Mouse (Mus musculus): Measurements from ENCODE around the gene Fat4. TPM values are rescaled to one million over a fixed set of nuclear protein-coding genes. Genes with fewer than 3 reads are reported as not detected.

Gene Fat4
- polyA plus RNA-seq, 1 experiment: 1.0 TPM

DNA sequence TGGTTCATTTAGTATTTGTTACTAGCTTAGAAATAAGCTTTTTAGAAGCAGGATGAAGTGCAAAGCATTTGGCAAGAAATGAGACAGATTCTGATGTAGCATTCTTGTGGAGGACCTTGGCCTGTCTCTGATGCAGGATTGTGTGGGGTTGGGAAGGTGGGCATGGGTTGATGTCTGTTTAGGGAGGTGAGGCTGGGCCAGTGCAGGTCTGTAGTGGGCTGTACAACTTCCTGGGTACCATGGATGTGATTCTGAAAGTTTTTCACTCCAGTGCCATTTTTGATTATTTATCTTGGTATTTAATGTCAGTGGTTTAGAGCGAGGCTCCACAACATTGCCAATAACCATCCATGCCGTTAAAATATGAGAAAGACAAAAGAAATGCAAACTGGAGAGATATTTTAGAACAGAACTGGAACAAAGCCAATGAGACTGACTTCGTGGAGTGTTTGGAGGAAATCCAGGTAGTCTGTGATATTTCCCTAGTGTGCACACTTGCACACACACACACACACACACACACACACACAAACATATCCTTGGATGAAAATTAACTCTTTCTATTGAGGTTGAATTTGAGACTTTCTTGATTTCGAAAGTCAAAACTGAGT, 41.4 kb downstream of the Fat4 start:
- H3K27ac ChIP-seq (ENCODE audit: control insufficient read depth, insufficient read depth, low read depth, low read length): no peak overlapping the region
- no peaks in the 10 kb centered on the region for H3K4me1 ChIP-seq (ENCODE audit: control insufficient read depth, insufficient read depth, low read length)
- H3K36me3 ChIP-seq (ENCODE audit: control insufficient read depth, insufficient read depth, low read length): no peaks in the 10 kb centered on the region
- H3K27me3 ChIP-seq (ENCODE audit: control insufficient read depth, insufficient read depth, low read length): no peaks in the 10 kb centered on the region
- no peak overlapping the region for H3K4me3 ChIP-seq (ENCODE audit: control insufficient read depth, low read depth, low read length)
- no peak for TF ChIP-seq CTCF (IDR thresholded peaks at IDR 0.05; ENCODE audit: control insufficient read depth, insufficient read depth, insufficient replicate concordance, low read depth, low read length)

DNA sequence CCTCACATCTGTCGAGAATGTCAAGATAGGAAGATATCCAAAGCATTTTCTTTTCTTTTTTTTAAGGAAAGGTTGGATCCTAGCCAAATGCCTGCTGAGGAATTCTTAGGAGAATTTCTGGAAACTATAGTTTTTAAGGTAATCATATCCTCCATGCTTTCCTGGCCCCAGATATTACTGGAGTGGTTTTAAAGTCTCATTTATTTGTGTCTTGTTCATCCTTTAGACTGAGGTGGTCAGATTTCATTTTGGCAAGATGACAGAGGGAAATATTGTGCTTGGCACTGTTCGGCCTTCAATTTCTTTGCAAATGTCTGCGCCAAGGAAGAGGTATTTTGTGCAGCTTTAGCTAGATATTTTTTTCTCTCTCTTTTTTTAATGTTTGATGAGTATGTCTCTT, 42.0 kb downstream of the Fat4 start:
- TF ChIP-seq CTCF (IDR thresholded peaks at IDR 0.05; ENCODE audit: control insufficient read depth, insufficient read depth, insufficient replicate concordance, low read depth, low read length) (no peak), POLR2A (IDR thresholded peaks at IDR 0.05; ENCODE audit: control insufficient read depth, low read depth, low read length) (no peak)
- H3K27me3 ChIP-seq (ENCODE audit: control insufficient read depth, insufficient read depth, low read length): no peaks in the 10 kb centered on the region
- no peak overlapping the region for H3K27ac ChIP-seq (ENCODE audit: control insufficient read depth, insufficient read depth, low read depth, low read length)
- no peaks in the 10 kb centered on the region for H3K4me1 ChIP-seq (ENCODE audit: control insufficient read depth, insufficient read depth, low read length)
- H3K36me3 ChIP-seq (ENCODE audit: control insufficient read depth, insufficient read depth, low read length): no peaks in the 10 kb centered on the region
- H3K4me3 ChIP-seq (ENCODE audit: control insufficient read depth, low read depth, low read length): no peak overlapping the region

GRCm38 (mm10) chr3:38934780-38935179, 48.0 kb downstream of the Fat4 start:
- Histone ChIP-seq H3K4me3 (ENCODE audit: control insufficient read depth, low read depth, low read length) (no peak overlapping the region), H3K27ac (ENCODE audit: control insufficient read depth, insufficient read depth, low read depth, low read length) (no peak overlapping the region), H3K4me1 (ENCODE audit: control insufficient read depth, insufficient read depth, low read length) (no peaks in the 10 kb centered on the region), H3K27me3 (ENCODE audit: control insufficient read depth, insufficient read depth, low read length) (no peaks in the 10 kb centered on the region), H3K36me3 (ENCODE audit: control insufficient read depth, insufficient read depth, low read length) (no peaks in the 10 kb centered on the region)
- TF ChIP-seq POLR2A (IDR thresholded peaks at IDR 0.05; ENCODE audit: control insufficient read depth, low read depth, low read length) (no peak), CTCF (IDR thresholded peaks at IDR 0.05; ENCODE audit: control insufficient read depth, insufficient read depth, insufficient replicate concordance, low read depth, low read length) (no peak)

GRCm38 (mm10) chr3:38936485-38936884, 49.7 kb downstream of the Fat4 start:
- TF ChIP-seq CTCF (IDR thresholded peaks at IDR 0.05; ENCODE audit: control insufficient read depth, insufficient read depth, insufficient replicate concordance, low read depth, low read length) (no peak), POLR2A (IDR thresholded peaks at IDR 0.05; ENCODE audit: control insufficient read depth, low read depth, low read length) (no peak)
- no peaks in the 10 kb centered on the region for H3K27me3 ChIP-seq (ENCODE audit: control insufficient read depth, insufficient read depth, low read length)
- no peak overlapping the region for H3K27ac ChIP-seq (ENCODE audit: control insufficient read depth, insufficient read depth, low read depth, low read length)
- no peaks in the 10 kb centered on the region for H3K36me3 ChIP-seq (ENCODE audit: control insufficient read depth, insufficient read depth, low read length)
- H3K4me3 ChIP-seq (ENCODE audit: control insufficient read depth, low read depth, low read length): no peak overlapping the region
- no peaks in the 10 kb centered on the region for H3K4me1 ChIP-seq (ENCODE audit: control insufficient read depth, insufficient read depth, low read length)

GRCm38 (mm10) chr3:38937159-38937558, 50.4 kb downstream of the Fat4 start:
- Histone ChIP-seq H3K36me3 (ENCODE audit: control insufficient read depth, insufficient read depth, low read length) (no peaks in the 10 kb centered on the region), H3K4me1 (ENCODE audit: control insufficient read depth, insufficient read depth, low read length) (no peaks in the 10 kb centered on the region), H3K27me3 (ENCODE audit: control insufficient read depth, insufficient read depth, low read length) (no peaks in the 10 kb centered on the region), H3K27ac (ENCODE audit: control insufficient read depth, insufficient read depth, low read depth, low read length) (no peak overlapping the region), H3K4me3 (ENCODE audit: control insufficient read depth, low read depth, low read length) (no peak overlapping the region)
- TF ChIP-seq POLR2A (IDR thresholded peaks at IDR 0.05; ENCODE audit: control insufficient read depth, low read depth, low read length): no peak

DNA sequence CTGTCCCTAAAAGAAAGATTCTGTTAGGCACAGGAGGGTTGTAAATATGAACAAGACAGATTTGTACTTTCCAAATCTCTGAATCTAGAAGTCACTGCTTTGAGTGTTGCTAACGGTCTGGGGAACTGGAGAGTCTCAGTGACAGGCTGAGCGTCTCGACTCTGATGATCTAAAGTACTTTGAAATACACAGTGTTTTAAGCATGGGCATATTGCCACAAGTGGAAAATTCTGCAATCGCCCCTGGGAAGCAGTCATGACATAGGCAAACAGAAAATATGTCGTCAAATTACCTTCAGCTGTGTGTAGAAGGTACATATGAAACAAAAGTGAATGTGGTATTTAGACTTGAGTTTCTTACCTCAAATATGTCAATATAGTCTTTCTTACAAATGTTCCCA, 51.4 kb downstream of the Fat4 start:
- no peaks in the 10 kb centered on the region for H3K36me3 ChIP-seq (ENCODE audit: control insufficient read depth, insufficient read depth, low read length)
- no peaks in the 10 kb centered on the region for H3K4me1 ChIP-seq (ENCODE audit: control insufficient read depth, insufficient read depth, low read length)
- H3K27me3 ChIP-seq (ENCODE audit: control insufficient read depth, insufficient read depth, low read length): no peaks in the 10 kb centered on the region
- no peak overlapping the region for H3K27ac ChIP-seq (ENCODE audit: control insufficient read depth, insufficient read depth, low read depth, low read length)
- H3K4me3 ChIP-seq (ENCODE audit: control insufficient read depth, low read depth, low read length): no peak overlapping the region
- TF ChIP-seq POLR2A (IDR thresholded peaks at IDR 0.05; ENCODE audit: control insufficient read depth, low read depth, low read length): no peak
- TF ChIP-seq CTCF (IDR thresholded peaks at IDR 0.05; ENCODE audit: control insufficient read depth, insufficient read depth, insufficient replicate concordance, low read depth, low read length): no peak

DNA sequence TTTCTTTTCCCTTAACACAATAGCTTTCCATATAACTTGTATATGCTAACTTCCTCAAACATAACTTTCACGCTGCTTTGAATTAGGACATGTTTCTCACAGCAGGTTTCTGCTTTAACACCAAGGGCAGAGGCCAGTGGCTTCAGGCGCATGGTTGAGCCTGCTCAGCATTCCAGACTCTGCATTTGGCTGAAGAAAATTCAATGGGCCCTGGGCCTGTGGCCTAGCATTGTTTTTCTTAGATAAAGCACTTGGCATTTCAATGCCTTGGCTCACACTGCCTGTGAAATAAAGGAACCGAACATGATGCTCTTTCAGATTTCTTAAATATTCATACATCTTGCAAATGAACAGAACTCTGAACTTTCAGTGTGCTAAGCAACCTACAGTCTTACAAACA, 52.8 kb downstream of the Fat4 start:
- Histone ChIP-seq H3K4me1 (ENCODE audit: control insufficient read depth, insufficient read depth, low read length) (no peaks in the 10 kb centered on the region), H3K27me3 (ENCODE audit: control insufficient read depth, insufficient read depth, low read length) (no peaks in the 10 kb centered on the region), H3K27ac (ENCODE audit: control insufficient read depth, insufficient read depth, low read depth, low read length) (no peak overlapping the region), H3K36me3 (ENCODE audit: control insufficient read depth, insufficient read depth, low read length) (no peaks in the 10 kb centered on the region), H3K4me3 (ENCODE audit: control insufficient read depth, low read depth, low read length) (no peak overlapping the region)
- TF ChIP-seq CTCF (IDR thresholded peaks at IDR 0.05; ENCODE audit: control insufficient read depth, insufficient read depth, insufficient replicate concordance, low read depth, low read length) (no peak), POLR2A (IDR thresholded peaks at IDR 0.05; ENCODE audit: control insufficient read depth, low read depth, low read length) (no peak)

- Histone ChIP-seq H3K27ac (ENCODE audit: control insufficient read depth, insufficient read depth, low read depth, low read length) (no peak overlapping the region), H3K4me1 (ENCODE audit: control insufficient read depth, insufficient read depth, low read length) (no peaks in the 10 kb centered on the region), H3K36me3 (ENCODE audit: control insufficient read depth, insufficient read depth, low read length) (no peaks in the 10 kb centered on the region), H3K27me3 (ENCODE audit: control insufficient read depth, insufficient read depth, low read length) (no peaks in the 10 kb centered on the region), H3K4me3 (ENCODE audit: control insufficient read depth, low read depth, low read length) (no peak overlapping the region)
- no peak for TF ChIP-seq CTCF (IDR thresholded peaks at IDR 0.05; ENCODE audit: control insufficient read depth, insufficient read depth, insufficient replicate concordance, low read depth, low read length)
- no peak for TF ChIP-seq POLR2A (IDR thresholded peaks at IDR 0.05; ENCODE audit: control insufficient read depth, low read depth, low read length)
Measured at GRCm38 (mm10) chr3:38940327-38940726, 53.6 kb downstream of the Fat4 start.
